Mouse (Mus musculus) midbrain, embryonic 10.5 days (tissue): Measurements from ENCODE around the gene Slit2. TPM values are rescaled to one million over a fixed set of nuclear protein-coding genes. Genes with fewer than 3 reads are reported as not detected.
A peak's percentile ranks its signal among the peaks of the same experiment; 100 is the strongest.
"Not testable (repeated sequence)": the region's sequence is repeated elsewhere in the genome, so short reads cannot be mapped to it uniquely, and the experiment has no call there.

Experiments
- DNase-seq: peaks from one replicate; pipeline ENCODE4 v3.0.0-alpha.2; 2017; ENCODE audit warnings: low spot score
- H3K27ac ChIP-seq: fragments of 300-500 bp; sonication (generic); replicated peaks from 2 replicates; pipeline ENCODE4 v1.5.1; 2016; ENCODE audit warnings: mild to moderate bottlenecking
- H3K27me3 ChIP-seq: fragments of 300-500 bp; sonication (generic); 2 replicates; pipeline ENCODE4 v1.6.1; 2016; ENCODE audit warnings: low read depth, mild to moderate bottlenecking; ENCODE audit not compliant: poor library complexity, severe bottlenecking
- H3K36me3 ChIP-seq: fragments of 300-500 bp; sonication (generic); 2 replicates; pipeline ENCODE4 v1.6.1; 2016; ENCODE audit warnings: mild to moderate bottlenecking, moderate library complexity
- H3K4me1 ChIP-seq: fragments of 300-500 bp; sonication (generic); 2 replicates; pipeline ENCODE4 v1.6.1; 2016
- H3K4me3 ChIP-seq: fragments of 300-500 bp; sonication (generic); 2 replicates; pipeline ENCODE4 v1.5.1; 2016; ENCODE audit warnings: mild to moderate bottlenecking, moderate library complexity
- H3K9me3 ChIP-seq: fragments of 300-500 bp; sonication (generic); replicated peaks from 2 replicates; pipeline ENCODE4 v1.6.1; 2016; ENCODE audit warnings: mild to moderate bottlenecking
- WGBS: fragments of 180-500 bp; shearing (Covaris S2); methylation state at CpG from one replicate; pipeline ENCODE4 v1.1.7; 2016; 5-methylcytosine and 5-hydroxymethylcytosine counted together
- polyA plus RNA-seq: library from polyadenylated mRNA; unstranded; fragments of >200 nt; fragmentation: Nextera tagmentation; extraction: Ambion mirVana; gene quantifications from 2 replicates; pipeline ENCODE4 v1.2.1, GENCODE M21; 2016

The Slit2 gene
- polyA plus RNA-seq, 1 experiment from 2014 or later: 45.2 TPM

- 0 out of 2 replicates have a peak, but pooled peaks cover 1% of the 10 kb centered on the region for H3K36me3 ChIP-seq
- DNase-seq: no peak
- 93% methylated on average over 8 of the region's 8 CpGs for WGBS
- H3K27me3 ChIP-seq: no peaks in the 10 kb centered on the region
- H3K4me3 ChIP-seq: no peak overlapping the region
- H3K27ac ChIP-seq: no peak overlapping the region
- H3K9me3 ChIP-seq: no peaks in the 10 kb centered on the region
- H3K4me1 ChIP-seq: no peaks in the 10 kb centered on the region
Measured at GRCm38 (mm10) chr5:48184358-48184757, 201.4 kb downstream of the Slit2 start.

GRCm38 (mm10) chr5:48187819-48188218 is 204.9 kb downstream of the Slit2 start:
- H3K4me3 ChIP-seq: no peak overlapping the region
- no peak for DNase-seq
- H3K4me1 ChIP-seq: no peaks in the 10 kb centered on the region
- H3K27ac ChIP-seq: no peak overlapping the region
- H3K9me3 ChIP-seq: no peaks in the 10 kb centered on the region
- peaks cover 9% of the 10 kb centered on the region; the same call in 1 of the 2 replicates for H3K36me3 ChIP-seq
- WGBS: 85% methylated on average over 4 of the region's 4 CpGs
- H3K27me3 ChIP-seq: no peaks in the 10 kb centered on the region

- no peak for DNase-seq
- H3K4me1 ChIP-seq: no peaks in the 10 kb centered on the region
- peaks cover 10% of the 10 kb centered on the region for H3K36me3 ChIP-seq
- H3K27ac ChIP-seq: no peak overlapping the region
- H3K9me3 ChIP-seq: no peaks in the 10 kb centered on the region
- H3K27me3 ChIP-seq: no peaks in the 10 kb centered on the region
- H3K4me3 ChIP-seq: no peak overlapping the region
Measured at GRCm38 (mm10) chr5:48199380-48199779, 216.4 kb downstream of the Slit2 start.

GRCm38 (mm10) chr5:48215248-48215647 is 232.3 kb downstream of the Slit2 start:
- H3K27me3 ChIP-seq: no peaks in the 10 kb centered on the region
- no peak overlapping the region for H3K27ac ChIP-seq
- peaks cover 14% of the 10 kb centered on the region for H3K36me3 ChIP-seq
- no peaks in the 10 kb centered on the region for H3K9me3 ChIP-seq
- H3K4me3 ChIP-seq: no peak overlapping the region
- no peak for DNase-seq
- 73% methylated on average over 2 of the region's 2 CpGs for WGBS
- H3K4me1 ChIP-seq: peaks cover 10% of the 10 kb centered on the region

GRCm38 (mm10) chr5:48219624-48220155 is 236.8 kb downstream of the Slit2 start:
- DNase-seq: no peak
- H3K27ac ChIP-seq: no peak overlapping the region
- no peaks in the 10 kb centered on the region for H3K9me3 ChIP-seq
- H3K4me1 ChIP-seq: peaks cover 10% of the 10 kb centered on the region
- no peak overlapping the region for H3K4me3 ChIP-seq
- H3K36me3 ChIP-seq: peaks cover 18% of the 10 kb centered on the region
- no peaks in the 10 kb centered on the region for H3K27me3 ChIP-seq
- 67% methylated on average over 10 of the region's 10 CpGs for WGBS

GRCm38 (mm10) chr5:48225500-48225899 is 242.6 kb downstream of the Slit2 start:
- DNase-seq: no peak
- 80% methylated on average over 2 of the region's 2 CpGs for WGBS
- no peak overlapping the region for H3K4me3 ChIP-seq

GRCm38 (mm10) chr5:48230430-48231080 is 247.6 kb downstream of the Slit2 start:
- no peak for DNase-seq
- peaks cover 5% of the 10 kb centered on the region; the same call in 1 of the 2 replicates for H3K4me1 ChIP-seq
- WGBS: 84% methylated on average over 6 of the region's 6 CpGs
- H3K4me3 ChIP-seq: no peak overlapping the region
- peaks cover 21% of the 10 kb centered on the region for H3K36me3 ChIP-seq
- H3K9me3 ChIP-seq: no peaks in the 10 kb centered on the region
- no peaks in the 10 kb centered on the region for H3K27me3 ChIP-seq
- H3K27ac ChIP-seq: no peak overlapping the region

More at GRCm38 (mm10) chr5:48225500-48225899, 242.6 kb downstream of the Slit2 start:
- Histone ChIP-seq H3K9me3 (no peaks in the 10 kb centered on the region), H3K27me3 (no peaks in the 10 kb centered on the region), H3K4me1 (no peaks in the 10 kb centered on the region), H3K36me3 (peaks cover 16% of the 10 kb centered on the region), H3K27ac (no peak overlapping the region)

GRCm38 (mm10) chr5:48234728-48235127 is 251.8 kb downstream of the Slit2 start:
- no peak overlapping the region for H3K4me3 ChIP-seq
- no peak for DNase-seq
- peaks cover 22% of the 10 kb centered on the region for H3K36me3 ChIP-seq
- H3K27ac ChIP-seq: no peak overlapping the region
- no peaks in the 10 kb centered on the region for H3K27me3 ChIP-seq
- no peaks in the 10 kb centered on the region for H3K9me3 ChIP-seq
- peaks cover 5% of the 10 kb centered on the region; the same call in 1 of the 2 replicates for H3K4me1 ChIP-seq
- 54% methylated on average over 4 of the region's 4 CpGs for WGBS

- DNase-seq: no peak
- Histone ChIP-seq H3K4me1 (peaks cover 5% of the 10 kb centered on the region; the same call in 1 of the 2 replicates), H3K27me3 (no peaks in the 10 kb centered on the region), H3K36me3 (peaks cover 22% of the 10 kb centered on the region), H3K9me3 (no peaks in the 10 kb centered on the region), H3K4me3 (no peak overlapping the region), H3K27ac (no peak overlapping the region)
- 90% methylated on average over 6 of the region's 6 CpGs for WGBS
Measured at GRCm38 (mm10) chr5:48235270-48235669, 252.3 kb downstream of the Slit2 start.

- not testable (repeated sequence) for H3K9me3 ChIP-seq, H3K4me1 ChIP-seq, H3K27me3 ChIP-seq, H3K27ac ChIP-seq, H3K4me3 ChIP-seq
- 36% methylated on average over 6 of the region's 6 CpGs for WGBS
- peak; percentile 45 for DNase-seq
- peaks cover 15% of the 10 kb centered on the region for H3K36me3 ChIP-seq
Measured at GRCm38 (mm10) chr5:48240751-48241150, 257.8 kb downstream of the Slit2 start.

GRCm38 (mm10) chr5:48248327-48248726 is 265.4 kb downstream of the Slit2 start:
- peaks cover 28% of the 10 kb centered on the region for H3K36me3 ChIP-seq
- H3K4me3 ChIP-seq: no peak overlapping the region
- no peaks in the 10 kb centered on the region for H3K27me3 ChIP-seq
- H3K9me3 ChIP-seq: no peaks in the 10 kb centered on the region
- H3K27ac ChIP-seq: no peak overlapping the region
- 77% methylated on average over 4 of the region's 4 CpGs for WGBS
- DNase-seq: no peak
- H3K4me1 ChIP-seq: no peaks in the 10 kb centered on the region

GRCm38 (mm10) chr5:48277561-48277960 is 294.6 kb downstream of the Slit2 start:
- Histone ChIP-seq H3K27ac (no peak overlapping the region), H3K4me1 (no peaks in the 10 kb centered on the region), H3K36me3 (peaks cover 10% of the 10 kb centered on the region; the same call in 1 of the 2 replicates), H3K27me3 (no peaks in the 10 kb centered on the region), H3K9me3 (no peaks in the 10 kb centered on the region), H3K4me3 (no peak overlapping the region)
- no peak for DNase-seq
- WGBS: 84% methylated on average over 4 of the region's 4 CpGs

- peaks cover 42% of the 10 kb centered on the region for H3K36me3 ChIP-seq
- H3K4me3 ChIP-seq: no peak overlapping the region
- DNase-seq: no peak
- WGBS: 89% methylated on average over 3 of the region's 3 CpGs
- no peak overlapping the region for H3K27ac ChIP-seq
- no peaks in the 10 kb centered on the region for H3K9me3 ChIP-seq
- H3K27me3 ChIP-seq: no peaks in the 10 kb centered on the region
- H3K4me1 ChIP-seq: no peaks in the 10 kb centered on the region
Measured at GRCm38 (mm10) chr5:48301186-48301585, 318.2 kb downstream of the Slit2 start.
